Mouse (Mus musculus): ENCODE data around the gene Gm20388. TPM values are rescaled to one million over a fixed set of nuclear protein-coding genes. Genes with fewer than 3 reads are reported as not detected.

Gene Gm20388
- polyA plus RNA-seq, 2 experiments, result 8.5 TPM; not detected in 1

GRCm38 (mm10) chr8:122623844-122624642 lies 2713.4 kb downstream of the Gm20388 start:
- WGBS (ENCODE audit: insufficient replicate concordance), result 78% methylated on average over 17 of the region's 17 CpGs
- Histone ChIP-seq H3K27me3 (ENCODE audit: control insufficient read depth, insufficient read depth, low read length) (no peaks in the 10 kb centered on the region), H3K36me3 (replicated peaks; ENCODE audit: control insufficient read depth, insufficient read depth, low read depth) (no peaks in the 10 kb centered on the region)

GRCm38 (mm10) chr8:122624653-122625052 lies 2714.0 kb downstream of the Gm20388 start:
- ATAC-seq (ENCODE audit: insufficient read depth), result no peak
- WGBS (ENCODE audit: insufficient replicate concordance), result 59% methylated on average over 5 of the region's 5 CpGs
- no peak overlapping the region for H3K9ac ChIP-seq (replicated peaks)
- 0 out of 4 replicates have a peak, but pooled peaks cover 0 to 2% of the 10 kb centered on the region in 2 experiments for H3K4me1 ChIP-seq (replicated peaks; ENCODE audit: control insufficient read depth in 2 of 2, insufficient read depth in 2 of 2, low read length in 1 of 2)
- no peak overlapping the region for H3K27ac ChIP-seq
- TF ChIP-seq CTCF (IDR thresholded peaks at IDR 0.05; ENCODE audit: low read depth) (peak; percentile 43), EP300 (IDR thresholded peaks at IDR 0.05; ENCODE audit: low read depth) (no peak)
- no peaks in the 10 kb centered on the region for H3K36me3 ChIP-seq (replicated peaks; ENCODE audit: control insufficient read depth, insufficient read depth, low read depth)
- no peak overlapping the region for H3K4me3 ChIP-seq (ENCODE audit: insufficient read depth in 1 of 2, low read depth in 2 of 2, low read length in 2 of 2)
- H3K9me3 ChIP-seq (ENCODE audit: control insufficient read depth, low read length), result no peaks in the 10 kb centered on the region
- no peak overlapping the region for H3K4me2 ChIP-seq (ENCODE audit: low read depth)
- H3K27me3 ChIP-seq (ENCODE audit: control insufficient read depth, insufficient read depth, low read length), result no peaks in the 10 kb centered on the region
- DNase-seq (ENCODE audit: low read depth in 3 of 3, low spot score in 3 of 3), result no peak

More at GRCm38 (mm10) chr8:122623844-122624642, 2713.4 kb downstream of the Gm20388 start:
- no peak overlapping the region for H3K27ac ChIP-seq
- H3K9me3 ChIP-seq (ENCODE audit: control insufficient read depth, low read length), result no peaks in the 10 kb centered on the region
- TF ChIP-seq EP300 (IDR thresholded peaks at IDR 0.05; ENCODE audit: low read depth), result no peak
- TF ChIP-seq CTCF (IDR thresholded peaks at IDR 0.05; ENCODE audit: low read depth), result no peak
- ATAC-seq (ENCODE audit: insufficient read depth) (no peak), DNase-seq (ENCODE audit: low read depth in 3 of 3, low spot score in 3 of 3) (no peak)
- H3K4me2 ChIP-seq (ENCODE audit: low read depth), result no peak overlapping the region
- no peak overlapping the region for H3K9ac ChIP-seq (replicated peaks)
- H3K4me3 ChIP-seq (ENCODE audit: insufficient read depth in 1 of 2, low read depth in 2 of 2, low read length in 2 of 2), result no peak overlapping the region
- peaks cover 2 to 5% of the 10 kb centered on the region in 2 experiments; a peak in 3 of 4 replicates for H3K4me1 ChIP-seq (replicated peaks; ENCODE audit: control insufficient read depth in 2 of 2, insufficient read depth in 2 of 2, low read length in 1 of 2)

- no peak overlapping the region for H3K27ac ChIP-seq
- H3K36me3 ChIP-seq (replicated peaks; ENCODE audit: control insufficient read depth, insufficient read depth, low read depth), result peaks cover 7% of the 10 kb centered on the region
- H3K4me3 ChIP-seq (ENCODE audit: insufficient read depth in 1 of 2, low read depth in 2 of 2, low read length in 2 of 2), result no peak overlapping the region
- TF ChIP-seq EP300 (IDR thresholded peaks at IDR 0.05; ENCODE audit: low read depth) (no peak), CTCF (IDR thresholded peaks at IDR 0.05; ENCODE audit: low read depth) (no peak)
- H3K9me3 ChIP-seq (ENCODE audit: control insufficient read depth, low read length), result no peaks in the 10 kb centered on the region
- no peaks in the 10 kb centered on the region for H3K27me3 ChIP-seq (ENCODE audit: control insufficient read depth, insufficient read depth, low read length)
- no peak overlapping the region for H3K9ac ChIP-seq (replicated peaks)
- no peak overlapping the region for H3K4me2 ChIP-seq (ENCODE audit: low read depth)
- no peaks in the 10 kb centered on the region for H3K4me1 ChIP-seq (replicated peaks; ENCODE audit: control insufficient read depth in 2 of 2, insufficient read depth in 2 of 2, low read length in 1 of 2)
- no peak for ATAC-seq (ENCODE audit: insufficient read depth)
- DNase-seq (ENCODE audit: low read depth in 3 of 3, low spot score in 3 of 3), result no peak
- WGBS (ENCODE audit: insufficient replicate concordance), result 58% methylated on average over 9 of the region's 9 CpGs
These were observed 2715.2 kb downstream of the Gm20388 start for GRCm38 (mm10) chr8:122625811-122626210.

- no peak overlapping the region for H3K27ac ChIP-seq
- H3K9ac ChIP-seq (replicated peaks), result no peak overlapping the region
- no peak for ATAC-seq (ENCODE audit: insufficient read depth)
- H3K9me3 ChIP-seq (ENCODE audit: control insufficient read depth, low read length), result no peaks in the 10 kb centered on the region
- H3K4me2 ChIP-seq (ENCODE audit: low read depth), result no peak overlapping the region
- no peak for DNase-seq (ENCODE audit: low read depth in 3 of 3, low spot score in 3 of 3)
- WGBS (ENCODE audit: insufficient replicate concordance), result 67% methylated on average over 2 of the region's 2 CpGs
- no peak for TF ChIP-seq CTCF (IDR thresholded peaks at IDR 0.05; ENCODE audit: low read depth)
- no peak for TF ChIP-seq EP300 (IDR thresholded peaks at IDR 0.05; ENCODE audit: low read depth)
- no peaks in the 10 kb centered on the region for H3K27me3 ChIP-seq (ENCODE audit: control insufficient read depth, insufficient read depth, low read length)
- H3K36me3 ChIP-seq (replicated peaks; ENCODE audit: control insufficient read depth, insufficient read depth, low read depth), result peaks cover 7% of the 10 kb centered on the region
- H3K4me1 ChIP-seq (replicated peaks; ENCODE audit: control insufficient read depth in 2 of 2, insufficient read depth in 2 of 2, low read length in 1 of 2), result no peaks in the 10 kb centered on the region
- no peak overlapping the region for H3K4me3 ChIP-seq (ENCODE audit: insufficient read depth in 1 of 2, low read depth in 2 of 2, low read length in 2 of 2)
These were observed 2716.3 kb downstream of the Gm20388 start for GRCm38 (mm10) chr8:122626896-122627295.

GRCm38 (mm10) chr8:122629388-122629787 lies 2718.7 kb downstream of the Gm20388 start:
- WGBS (ENCODE audit: insufficient replicate concordance), result 77% methylated on average over 10 of the region's 10 CpGs
- peaks cover 11% of the 10 kb centered on the region for H3K36me3 ChIP-seq (replicated peaks; ENCODE audit: control insufficient read depth, insufficient read depth, low read depth)
- no peak overlapping the region for H3K4me2 ChIP-seq (ENCODE audit: low read depth)
- no peak overlapping the region for H3K4me3 ChIP-seq (ENCODE audit: insufficient read depth in 1 of 2, low read depth in 2 of 2, low read length in 2 of 2)
- H3K9ac ChIP-seq (replicated peaks), result no peak overlapping the region
- ATAC-seq (ENCODE audit: insufficient read depth) (no peak), DNase-seq (ENCODE audit: low read depth in 3 of 3, low spot score in 3 of 3) (no peak)
- H3K4me1 ChIP-seq (replicated peaks; ENCODE audit: control insufficient read depth in 2 of 2, insufficient read depth in 2 of 2, low read length in 1 of 2), result no peaks in the 10 kb centered on the region
- no peak overlapping the region for H3K27ac ChIP-seq
- H3K27me3 ChIP-seq (ENCODE audit: control insufficient read depth, insufficient read depth, low read length), result no peaks in the 10 kb centered on the region
- TF ChIP-seq EP300 (IDR thresholded peaks at IDR 0.05; ENCODE audit: low read depth) (no peak), CTCF (IDR thresholded peaks at IDR 0.05; ENCODE audit: low read depth) (no peak)
- H3K9me3 ChIP-seq (ENCODE audit: control insufficient read depth, low read length), result no peaks in the 10 kb centered on the region

All from liver, embryonic 14.5 days (tissue).